Mouse (Mus musculus): Measurements from ENCODE around the gene Golga5. TPM values are rescaled to one million over a fixed set of nuclear protein-coding genes. Genes with fewer than 3 reads are reported as not detected.
A peak's percentile ranks its signal among the peaks of the same experiment; 100 is the strongest.

Golga5 gene
- total RNA-seq (2022), result 10 to 100 TPM; 24.9 to 29.8 (median 26.9) TPM

DNA sequence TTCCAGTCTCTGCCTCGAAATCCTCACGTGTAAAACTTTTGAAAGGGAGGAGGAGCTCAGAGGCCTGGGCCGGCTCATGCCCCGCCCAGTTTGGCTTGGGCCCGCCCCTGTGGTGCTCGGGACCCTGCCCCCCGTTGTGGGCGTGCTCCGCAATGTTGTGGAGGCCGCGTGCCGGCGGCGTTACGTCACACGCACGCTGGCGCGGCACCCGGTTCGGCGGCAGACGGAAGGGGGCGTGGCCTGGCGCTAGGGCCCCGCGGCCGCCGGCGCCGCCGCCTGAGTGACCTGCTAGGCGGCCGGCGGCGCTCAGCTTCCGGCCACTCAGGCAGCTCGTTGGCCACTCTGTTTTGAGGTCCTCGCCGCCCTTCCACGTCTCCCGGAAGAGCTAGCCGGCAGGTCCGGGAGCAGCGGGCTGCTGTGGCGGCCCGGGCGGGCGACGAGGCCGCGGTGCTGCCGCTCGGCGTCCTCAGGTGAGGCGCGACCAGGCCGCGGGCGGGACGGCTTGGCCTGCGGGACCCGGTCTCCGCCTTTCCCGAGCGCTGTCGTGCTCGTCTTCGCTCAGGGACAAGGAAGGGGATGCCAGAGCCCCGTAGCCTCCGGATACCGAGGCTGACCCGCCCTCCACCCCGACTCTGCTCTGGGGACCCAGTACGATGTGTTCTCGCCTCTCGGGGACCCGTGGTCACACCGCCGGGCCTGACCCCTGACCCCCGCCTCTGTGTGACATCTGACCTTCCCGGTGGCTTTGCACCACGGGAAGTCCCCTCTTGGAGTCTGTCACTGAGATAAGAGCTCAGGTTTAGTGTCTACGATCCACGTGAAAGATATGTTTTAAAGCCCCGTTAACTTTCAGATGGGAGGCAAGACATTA lies at the start of gene Golga5:
Gene Golga5, plus strand, starts transcription at position 242 of the 871 bp plus-strand sequence.
- peak; percentile 94 to 96 for DNase-seq (ENCODE audit: low spot score in 2 of 2)

DNA sequence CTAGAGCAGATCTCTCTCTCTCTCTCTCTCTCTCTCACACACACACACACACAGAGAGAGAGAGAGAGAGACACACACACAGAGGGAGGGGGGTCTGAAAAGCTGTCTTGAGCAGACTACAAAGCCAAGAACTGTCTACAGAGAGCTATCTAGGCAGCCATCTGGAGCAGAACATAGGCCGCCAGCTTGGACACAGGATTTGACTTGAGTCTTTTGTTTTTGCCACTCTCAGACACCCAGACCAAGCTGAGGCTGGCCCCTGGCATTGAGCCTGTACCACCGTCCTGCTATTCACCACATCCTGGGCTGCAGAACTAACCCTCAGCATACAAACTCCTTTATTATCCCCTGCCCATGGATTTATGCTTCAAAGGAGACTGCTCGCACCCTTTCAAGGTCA lies 49.4 kb upstream of the Golga5 start:
- DNase-seq (ENCODE audit: low spot score in 2 of 2), result peak in 1 of 2 experiments; percentile 34

DNA sequence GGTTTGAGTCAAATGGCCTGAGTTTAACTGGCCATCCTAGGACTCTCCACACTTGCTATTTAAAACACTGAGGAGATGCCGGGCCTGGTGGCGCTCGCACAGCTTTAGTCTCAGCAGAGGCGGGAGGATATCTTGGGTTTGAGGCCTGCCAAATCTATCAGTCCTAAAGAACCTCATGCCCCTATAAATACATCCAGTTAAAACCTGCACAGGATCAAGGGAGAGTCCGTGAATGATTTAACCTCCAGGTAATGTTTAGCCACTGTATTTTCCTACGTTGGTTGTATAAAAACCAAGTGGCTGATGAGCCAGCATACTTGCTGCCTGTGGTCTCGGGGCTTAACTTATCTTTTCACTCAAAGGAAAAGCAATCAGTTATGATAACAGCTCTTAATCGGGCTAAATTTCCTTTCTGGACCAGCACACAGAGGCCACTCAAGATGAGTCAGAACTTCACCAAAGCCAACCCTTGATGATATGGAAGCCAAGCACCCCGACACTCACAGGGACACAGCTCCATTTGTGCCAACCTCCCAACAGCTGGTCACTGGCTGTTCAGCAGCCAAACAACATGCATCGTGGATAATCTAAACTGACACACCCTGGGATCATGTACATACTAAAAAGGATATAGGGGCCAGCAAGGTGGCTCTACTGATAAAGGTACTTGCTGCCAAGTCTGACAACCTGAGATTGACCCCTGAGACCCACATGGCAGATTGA lies 48.6 kb upstream of the Golga5 start:
- no peak for DNase-seq (ENCODE audit: low spot score in 2 of 2)

- DNase-seq (ENCODE audit: low spot score in 2 of 2), result no peak
These were observed 46.9 kb upstream of the Golga5 start for GRCm38 (mm10) chr12:102422065-102422464.

GRCm38 (mm10) chr12:102422623-102423320 lies 46.2 kb upstream of the Golga5 start:
- no peak for DNase-seq (ENCODE audit: low spot score in 2 of 2)

DNA sequence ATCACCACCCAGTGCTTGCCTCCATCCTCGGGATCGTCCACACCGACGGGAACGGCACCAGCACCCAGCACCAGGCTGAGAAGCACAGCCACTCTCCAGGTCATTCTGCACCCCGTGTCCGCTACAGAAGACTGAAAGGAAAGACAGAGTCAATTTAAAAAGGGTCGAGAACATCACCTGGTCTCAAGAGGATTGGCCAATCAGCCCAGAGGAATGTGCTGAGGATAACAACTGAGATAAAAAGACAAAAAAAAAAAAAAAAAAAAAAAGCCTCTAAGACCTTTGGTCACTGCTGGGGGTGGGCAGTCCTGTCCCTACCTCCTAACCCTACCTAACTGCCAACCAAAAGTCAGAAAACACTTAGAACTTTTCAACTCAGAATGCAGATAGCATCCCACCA lies 45.3 kb upstream of the Golga5 start:
- DNase-seq (ENCODE audit: low spot score in 2 of 2), result no peak

DNA sequence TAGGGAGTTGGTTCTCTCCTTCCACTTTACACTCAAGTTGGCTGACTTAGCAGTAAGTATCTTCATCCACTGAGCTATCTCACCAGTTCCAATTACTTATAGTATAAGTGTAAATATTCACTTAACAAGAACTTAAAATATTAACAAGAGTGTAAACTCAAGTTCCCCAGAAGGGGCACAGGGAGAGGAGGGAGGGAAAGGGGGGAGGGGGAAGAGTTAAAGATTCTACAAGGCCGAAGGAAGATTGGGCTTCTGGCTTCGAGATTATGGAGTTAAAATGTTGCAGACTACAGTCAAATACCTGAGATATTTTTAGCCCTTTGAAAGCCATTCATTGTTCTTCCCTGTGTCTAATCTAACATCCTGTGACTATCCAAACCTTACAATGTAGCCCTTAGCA lies 44.5 kb upstream of the Golga5 start:
- DNase-seq (ENCODE audit: low spot score in 2 of 2), result no peak

GRCm38 (mm10) chr12:102425048-102425578 lies 43.8 kb upstream of the Golga5 start:
- no peak for DNase-seq (ENCODE audit: low spot score in 2 of 2)

DNA sequence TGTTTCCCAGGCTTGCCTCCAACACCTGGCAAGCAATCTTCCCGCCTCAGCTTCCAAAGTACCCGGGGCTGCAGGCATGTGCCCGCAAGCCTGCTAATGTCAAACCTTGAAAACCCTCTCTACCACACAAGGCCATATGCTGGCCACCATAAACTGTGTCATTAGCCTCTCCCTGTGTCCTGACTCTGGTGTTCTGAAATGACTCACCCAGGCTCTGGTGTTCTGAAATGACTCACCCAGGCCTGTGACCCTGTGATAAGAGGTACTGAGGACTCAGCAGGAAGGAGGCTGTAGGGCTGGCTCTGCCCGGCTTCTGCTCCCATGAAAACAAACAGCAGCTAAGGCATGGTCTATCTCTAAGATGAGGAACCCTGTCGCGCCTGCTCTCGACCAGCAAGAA lies 42.6 kb upstream of the Golga5 start:
- no peak for DNase-seq (ENCODE audit: low spot score in 2 of 2)

- DNase-seq (ENCODE audit: low spot score in 2 of 2), result no peak
These were observed 39.3 kb upstream of the Golga5 start for GRCm38 (mm10) chr12:102429656-102430055.

DNA sequence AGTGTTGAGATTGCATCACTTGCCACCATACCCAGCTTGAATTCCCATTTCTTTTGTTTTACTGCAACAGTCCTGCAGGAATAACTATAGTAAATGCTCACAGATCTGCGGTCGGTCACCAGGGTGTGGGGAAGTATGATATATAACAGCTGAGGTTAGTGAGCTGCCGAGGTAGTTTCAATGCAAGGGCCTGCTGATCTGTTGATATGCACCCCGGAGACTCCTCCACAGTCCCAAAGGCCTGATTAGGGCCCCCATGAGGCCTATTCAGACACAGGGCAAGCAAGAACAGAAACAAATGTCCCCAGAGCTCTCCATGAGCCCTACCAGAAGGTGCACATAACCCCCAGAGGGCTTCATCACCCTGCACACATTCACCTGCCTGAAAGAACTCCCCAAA lies 38.7 kb upstream of the Golga5 start:
- no peak for DNase-seq (ENCODE audit: low spot score in 2 of 2)

GRCm38 (mm10) chr12:102432238-102432637 lies 36.7 kb upstream of the Golga5 start:
- DNase-seq (ENCODE audit: low spot score in 2 of 2), result no peak

- DNase-seq (ENCODE audit: low spot score in 2 of 2), result no peak
These were observed 34.8 kb upstream of the Golga5 start for GRCm38 (mm10) chr12:102434107-102434506.

- DNase-seq (ENCODE audit: low spot score in 2 of 2), result no peak
These were observed 31.9 kb upstream of the Golga5 start for GRCm38 (mm10) chr12:102436939-102437526.

DNA sequence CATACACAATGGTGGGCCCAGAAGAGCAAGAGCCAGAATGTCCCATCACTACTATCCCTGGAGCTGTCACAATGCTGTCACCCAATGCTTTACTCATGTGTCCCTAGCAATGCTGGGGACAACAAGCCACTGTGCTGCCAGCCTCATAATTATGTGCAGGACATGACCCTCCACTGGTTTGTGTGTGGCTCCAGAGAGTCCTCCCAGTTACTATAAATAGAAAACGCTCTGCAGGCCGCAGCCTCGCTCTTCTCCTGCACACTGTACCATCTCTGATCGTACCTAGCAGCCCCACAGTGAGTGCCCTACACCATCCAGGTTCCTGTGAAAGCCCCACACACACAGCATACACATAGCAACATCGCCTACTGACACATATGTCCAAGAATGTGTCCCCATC lies 31.0 kb upstream of the Golga5 start:
- no peak for DNase-seq (ENCODE audit: low spot score in 2 of 2)

DNA sequence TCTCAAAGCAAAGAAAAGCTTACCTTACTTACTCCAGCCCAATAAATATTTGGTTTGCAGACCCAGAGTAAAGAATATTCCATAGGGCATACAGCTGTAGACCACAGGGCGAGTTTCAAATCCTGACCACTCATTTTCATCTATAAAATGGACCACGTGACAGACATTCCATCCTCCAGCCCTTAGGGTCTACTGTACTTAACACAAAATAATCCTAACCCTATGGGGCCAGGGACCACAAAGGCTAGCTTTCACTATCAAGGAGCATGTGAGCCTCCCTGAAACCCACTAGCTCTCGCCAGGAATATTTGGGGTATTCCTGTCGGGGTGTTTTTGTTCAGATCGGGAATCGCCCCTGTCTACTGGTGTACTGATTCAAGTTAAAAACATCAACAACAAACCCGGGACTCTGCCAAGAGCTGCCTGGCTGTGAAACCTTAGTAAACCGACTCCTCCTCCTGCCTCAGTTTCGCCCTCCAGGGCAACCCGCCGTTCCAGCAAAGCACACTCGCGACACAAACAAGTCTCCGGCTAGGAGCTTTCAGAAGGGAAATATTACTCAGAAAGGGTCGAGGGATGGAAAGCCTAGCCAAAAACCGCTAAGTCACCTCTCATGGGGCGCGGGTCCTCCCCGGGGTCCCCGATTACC lies 29.8 kb upstream of the Golga5 start:
- DNase-seq (ENCODE audit: low spot score in 2 of 2), result no peak

- peak; percentile 98 to 99 for DNase-seq (ENCODE audit: low spot score in 2 of 2)
These were observed 29.3 kb upstream of the Golga5 start, which contains the start of gene Lgmn for GRCm38 (mm10) chr12:102439632-102440023. Gene Lgmn (minus strand): TSS chr12:102439813.

GRCm38 (mm10) chr12:102440551-102440950 lies 28.4 kb upstream of the Golga5 start:
- no peak for DNase-seq (ENCODE audit: low spot score in 2 of 2)

- DNase-seq (ENCODE audit: low spot score in 2 of 2), result no peak
These were observed 27.8 kb upstream of the Golga5 start for GRCm38 (mm10) chr12:102441141-102441540.

GRCm38 (mm10) chr12:102442639-102443038 lies 26.3 kb upstream of the Golga5 start:
- no peak for DNase-seq (ENCODE audit: low spot score in 2 of 2)

GRCm38 (mm10) chr12:102443676-102444075 lies 25.3 kb upstream of the Golga5 start:
- no peak for DNase-seq (ENCODE audit: low spot score in 2 of 2)
